Mouse (Mus musculus): ENCODE data around the gene Hsd17b10. TPM values are rescaled to one million over a fixed set of nuclear protein-coding genes. Genes with fewer than 3 reads are reported as not detected.
A peak's percentile ranks its signal among the peaks of the same experiment; 100 is the strongest.

The Hsd17b10 gene
- polyA plus RNA-seq, 2 experiments: 33.4 to 98.4 TPM

GRCm38 (mm10) chrX:152007863-152008262 lies 6.2 kb downstream of the Hsd17b10 start:
- H3K4me2 ChIP-seq (ENCODE audit: low read depth): no peak overlapping the region
- WGBS (ENCODE audit: insufficient replicate concordance): 45% methylated on average over 1 of the region's 1 CpGs
- no peak overlapping the region for H3K9ac ChIP-seq (replicated peaks)
- no peak overlapping the region for H3K27ac ChIP-seq
- no peaks in the 10 kb centered on the region for H3K27me3 ChIP-seq (ENCODE audit: control insufficient read depth, insufficient read depth, low read length)
- H3K4me1 ChIP-seq (replicated peaks; ENCODE audit: control insufficient read depth in 2 of 2, insufficient read depth in 2 of 2, low read length in 1 of 2): no peaks in the 10 kb centered on the region
- H3K36me3 ChIP-seq (replicated peaks; ENCODE audit: control insufficient read depth, insufficient read depth, low read depth): no peaks in the 10 kb centered on the region
- DNase-seq (ENCODE audit: low read depth in 3 of 3, low spot score in 3 of 3) (no peak), ATAC-seq (ENCODE audit: insufficient read depth) (no peak)
- TF ChIP-seq EP300 (IDR thresholded peaks at IDR 0.05; ENCODE audit: low read depth): no peak
- TF ChIP-seq CTCF (IDR thresholded peaks at IDR 0.05; ENCODE audit: low read depth): no peak
- H3K4me3 ChIP-seq (ENCODE audit: insufficient read depth in 1 of 2, low read depth in 2 of 2, low read length in 2 of 2): no peak overlapping the region
- no peaks in the 10 kb centered on the region for H3K9me3 ChIP-seq (ENCODE audit: control insufficient read depth, low read length)

GRCm38 (mm10) chrX:152015752-152016150 lies 14.1 kb downstream of the Hsd17b10 start:
- peak overlapping the region; percentile 76 to 99 for H3K4me3 ChIP-seq (ENCODE audit: insufficient read depth in 1 of 2, low read depth in 2 of 2, low read length in 2 of 2)
- peak; percentile 17; the same call in 1 of the 2 replicates for ATAC-seq (ENCODE audit: insufficient read depth)
- H3K4me2 ChIP-seq (ENCODE audit: low read depth): peak overlapping the region; percentile 78
- peak overlapping the region; percentile 71 for H3K9ac ChIP-seq (replicated peaks)
- TF ChIP-seq CTCF (IDR thresholded peaks at IDR 0.05; ENCODE audit: low read depth): peak; percentile 21; the same call in 1 of the 2 replicates
- TF ChIP-seq EP300 (IDR thresholded peaks at IDR 0.05; ENCODE audit: low read depth): no peak
- no peaks in the 10 kb centered on the region for H3K36me3 ChIP-seq (replicated peaks; ENCODE audit: control insufficient read depth, insufficient read depth, low read depth)
- no peaks in the 10 kb centered on the region for H3K27me3 ChIP-seq (ENCODE audit: control insufficient read depth, insufficient read depth, low read length)
- no peaks in the 10 kb centered on the region for H3K9me3 ChIP-seq (ENCODE audit: control insufficient read depth, low read length)
- WGBS (ENCODE audit: insufficient replicate concordance): 10% methylated on average over 11 of the region's 11 CpGs
- H3K4me1 ChIP-seq (replicated peaks; ENCODE audit: control insufficient read depth in 2 of 2, insufficient read depth in 2 of 2, low read length in 1 of 2): peaks cover 10 to 20% of the 10 kb centered on the region in 2 experiments; a peak in 3 of 4 replicates
- H3K27ac ChIP-seq: peak overlapping the region; percentile 65
- no peak for DNase-seq (ENCODE audit: low read depth in 3 of 3, low spot score in 3 of 3)

DNA sequence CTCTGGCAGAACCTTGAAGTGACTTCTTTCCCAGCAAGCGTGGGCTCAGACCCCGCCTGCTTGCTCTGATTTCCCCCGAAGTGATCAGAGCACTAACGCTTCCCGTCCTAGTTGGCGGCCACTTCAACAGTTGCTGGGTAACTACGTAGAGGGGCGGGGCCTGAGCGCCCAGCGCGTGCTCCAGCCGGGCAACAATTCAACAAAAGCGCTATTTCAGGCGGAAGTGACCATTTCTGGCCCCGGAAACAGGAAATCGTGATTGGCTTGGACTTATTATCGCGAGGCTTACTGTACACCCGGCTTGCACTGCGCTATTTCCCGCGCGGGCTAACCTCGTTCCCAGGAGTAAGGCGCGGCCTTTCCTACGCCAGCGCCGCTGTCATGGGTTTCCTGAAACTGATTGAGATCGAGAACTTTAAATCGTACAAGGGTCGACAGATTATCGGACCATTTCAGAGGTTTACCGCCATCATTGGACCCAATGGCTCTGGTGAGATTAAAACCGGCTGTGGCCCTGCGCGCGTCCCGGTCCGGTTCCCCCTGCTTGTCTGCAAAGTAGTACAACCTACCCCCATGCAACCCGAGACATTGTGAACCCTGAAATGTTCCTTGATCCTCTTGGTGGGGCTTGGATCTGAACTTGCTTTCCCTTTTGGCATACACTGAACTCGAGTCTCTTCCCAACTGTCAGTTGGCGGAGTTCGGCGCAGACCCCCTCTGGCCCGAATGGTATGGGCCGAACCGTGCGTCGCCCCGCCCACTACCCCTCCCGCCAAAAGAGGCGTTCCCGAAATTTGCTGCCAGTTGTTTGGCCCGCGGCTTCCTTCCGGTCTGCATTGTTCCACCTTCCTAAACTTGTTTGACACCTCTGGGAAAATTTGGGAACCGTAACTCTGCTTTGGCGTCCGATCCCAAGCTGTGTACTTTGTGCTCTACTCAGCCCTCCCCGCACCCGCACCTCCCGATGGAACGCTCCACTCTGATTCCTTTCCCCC lies 14.8 kb downstream of the Hsd17b10 start, which contains the start of the genes Ribc1 and Smc1a:
Ribc1 (minus strand) TSS at position 145 of the 995 bp plus-strand sequence.
Smc1a (plus strand) TSS at position 278 of the 995 bp plus-strand sequence.
- peak within 1 kb of the TSS; percentile 76 to 99 for H3K4me3 ChIP-seq (ENCODE audit: insufficient read depth in 1 of 2, low read depth in 2 of 2, low read length in 2 of 2)
- DNase-seq (ENCODE audit: low read depth in 3 of 3, low spot score in 3 of 3) (peak; percentile 87 to 89 (median 87)), ATAC-seq (ENCODE audit: insufficient read depth) (peak; percentile 96)
- WGBS (ENCODE audit: insufficient replicate concordance): 14% methylated on average over 63 of the region's 64 CpGs
- TF ChIP-seq CTCF (IDR thresholded peaks at IDR 0.05; ENCODE audit: low read depth) (no peak), EP300 (IDR thresholded peaks at IDR 0.05; ENCODE audit: low read depth) (0 out of 2 replicates have a peak, but pooled peaks have one; percentile 6)
- peak within 1 kb of the TSS; percentile 78 for H3K4me2 ChIP-seq (ENCODE audit: low read depth)
- peak within 1 kb of the TSS; percentile 77 for H3K27ac ChIP-seq
- H3K36me3 ChIP-seq (replicated peaks; ENCODE audit: control insufficient read depth, insufficient read depth, low read depth): no peaks in the 10 kb centered on the region
- no peaks in the 10 kb centered on the region for H3K27me3 ChIP-seq (ENCODE audit: control insufficient read depth, insufficient read depth, low read length)
- H3K9ac ChIP-seq (replicated peaks): peak within 1 kb of the TSS; percentile 85
- peaks cover 10 to 20% of the 10 kb centered on the region in 2 experiments; a peak in 3 of 4 replicates for H3K4me1 ChIP-seq (replicated peaks; ENCODE audit: control insufficient read depth in 2 of 2, insufficient read depth in 2 of 2, low read length in 1 of 2)
- no peaks in the 10 kb centered on the region for H3K9me3 ChIP-seq (ENCODE audit: control insufficient read depth, low read length)

GRCm38 (mm10) chrX:152017186-152017585 lies 15.5 kb downstream of the Hsd17b10 start:
- 12% methylated on average over 14 of the region's 14 CpGs for WGBS (ENCODE audit: insufficient replicate concordance)
- ATAC-seq (ENCODE audit: insufficient read depth) (no peak), DNase-seq (ENCODE audit: low read depth in 3 of 3, low spot score in 3 of 3) (no peak)
- no peaks in the 10 kb centered on the region for H3K36me3 ChIP-seq (replicated peaks; ENCODE audit: control insufficient read depth, insufficient read depth, low read depth)
- H3K27ac ChIP-seq: peak overlapping the region; percentile 77
- H3K4me2 ChIP-seq (ENCODE audit: low read depth): peak overlapping the region; percentile 78
- H3K4me1 ChIP-seq (replicated peaks; ENCODE audit: control insufficient read depth in 2 of 2, insufficient read depth in 2 of 2, low read length in 1 of 2): peaks cover 10 to 20% of the 10 kb centered on the region in 2 experiments; a peak in 3 of 4 replicates
- H3K27me3 ChIP-seq (ENCODE audit: control insufficient read depth, insufficient read depth, low read length): no peaks in the 10 kb centered on the region
- TF ChIP-seq EP300 (IDR thresholded peaks at IDR 0.05; ENCODE audit: low read depth): no peak
- no peak for TF ChIP-seq CTCF (IDR thresholded peaks at IDR 0.05; ENCODE audit: low read depth)
- peak overlapping the region; percentile 85 for H3K9ac ChIP-seq (replicated peaks)
- H3K9me3 ChIP-seq (ENCODE audit: control insufficient read depth, low read length): no peaks in the 10 kb centered on the region
- peak overlapping the region; percentile 76 to 99 for H3K4me3 ChIP-seq (ENCODE audit: insufficient read depth in 1 of 2, low read depth in 2 of 2, low read length in 2 of 2)
